Mouse (Mus musculus): Measurements from ENCODE around the gene Tbx19. TPM values are rescaled to one million over a fixed set of nuclear protein-coding genes. Genes with fewer than 3 reads are reported as not detected.
A peak's percentile ranks its signal among the peaks of the same experiment; 100 is the strongest.

Gene Tbx19
- polyA plus RNA-seq, 2 experiments: 0.04 to 0.13 TPM

DNA sequence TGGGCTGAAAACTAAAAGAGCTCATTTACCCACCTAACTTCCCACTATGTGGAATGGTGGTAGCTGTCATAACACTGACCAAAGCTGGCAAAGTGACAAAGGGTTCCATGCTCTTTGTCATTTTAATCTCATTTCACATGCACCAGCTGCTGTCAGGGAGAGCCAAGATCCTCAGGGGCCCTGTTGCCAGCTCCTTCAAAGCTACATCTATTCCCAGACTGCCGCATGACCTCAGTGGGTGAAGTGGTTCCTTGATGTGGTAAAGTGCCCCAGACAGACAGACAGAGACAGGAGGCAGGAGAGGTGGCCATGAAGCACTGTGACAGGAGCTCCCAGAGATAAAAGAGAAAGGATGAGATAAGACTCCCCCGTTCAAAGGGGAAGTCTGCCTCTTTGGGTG, 49.9 kb downstream of the Tbx19 start:
- Histone ChIP-seq H3K4me3 (ENCODE audit: insufficient read depth in 1 of 2, low read depth in 2 of 2, low read length in 2 of 2) (no peak overlapping the region), H3K9ac (replicated peaks) (no peak overlapping the region), H3K4me2 (ENCODE audit: low read depth) (no peak overlapping the region), H3K4me1 (replicated peaks; ENCODE audit: control insufficient read depth in 2 of 2, insufficient read depth in 2 of 2, low read length in 1 of 2) (peaks cover 37 to 43% of the 10 kb centered on the region in 2 experiments), H3K36me3 (replicated peaks; ENCODE audit: control insufficient read depth, insufficient read depth, low read depth) (no peaks in the 10 kb centered on the region), H3K27ac (no peak overlapping the region), H3K27me3 (ENCODE audit: control insufficient read depth, insufficient read depth, low read length) (no peaks in the 10 kb centered on the region), H3K9me3 (ENCODE audit: control insufficient read depth, low read length) (no peaks in the 10 kb centered on the region)
- no peak for TF ChIP-seq CTCF (IDR thresholded peaks at IDR 0.05; ENCODE audit: low read depth)
- no peak for TF ChIP-seq EP300 (IDR thresholded peaks at IDR 0.05; ENCODE audit: low read depth)
- no peak for DNase-seq (ENCODE audit: low read depth in 3 of 3, low spot score in 3 of 3)
- ATAC-seq (ENCODE audit: insufficient read depth): no peak
- WGBS (ENCODE audit: insufficient replicate concordance): 6% methylated on average over 2 of the region's 2 CpGs

DNA sequence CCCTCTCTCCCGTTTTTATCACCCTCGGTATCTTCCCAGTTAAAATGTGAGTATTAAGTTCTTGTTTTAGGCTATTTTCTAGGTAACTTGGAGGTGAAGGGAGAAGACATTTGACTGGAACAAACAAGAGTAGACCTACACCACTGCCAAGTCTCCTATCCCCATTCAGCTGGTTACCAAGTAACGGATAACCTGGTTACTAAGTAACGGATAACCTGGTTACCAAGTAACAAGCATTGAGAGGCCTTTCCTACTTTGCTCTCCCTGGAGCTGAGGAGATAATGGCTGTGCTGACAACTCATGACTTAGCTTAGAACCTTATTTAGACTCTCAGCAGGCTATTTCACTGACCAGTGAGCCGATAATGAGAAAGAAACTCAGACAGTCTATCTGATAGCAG, 51.4 kb downstream of the Tbx19 start:
- no peaks in the 10 kb centered on the region for H3K9me3 ChIP-seq (ENCODE audit: control insufficient read depth, low read length)
- H3K9ac ChIP-seq (replicated peaks): no peak overlapping the region
- no peaks in the 10 kb centered on the region for H3K36me3 ChIP-seq (replicated peaks; ENCODE audit: control insufficient read depth, insufficient read depth, low read depth)
- no peak overlapping the region for H3K4me2 ChIP-seq (ENCODE audit: low read depth)
- no peaks in the 10 kb centered on the region for H3K27me3 ChIP-seq (ENCODE audit: control insufficient read depth, insufficient read depth, low read length)
- peaks cover 38 to 46% of the 10 kb centered on the region in 2 experiments for H3K4me1 ChIP-seq (replicated peaks; ENCODE audit: control insufficient read depth in 2 of 2, insufficient read depth in 2 of 2, low read length in 1 of 2)
- H3K27ac ChIP-seq: no peak overlapping the region
- no peak overlapping the region for H3K4me3 ChIP-seq (ENCODE audit: insufficient read depth in 1 of 2, low read depth in 2 of 2, low read length in 2 of 2)
- DNase-seq (ENCODE audit: low read depth in 3 of 3, low spot score in 3 of 3) (no peak), ATAC-seq (ENCODE audit: insufficient read depth) (no peak)
- TF ChIP-seq CTCF (IDR thresholded peaks at IDR 0.05; ENCODE audit: low read depth) (no peak), EP300 (IDR thresholded peaks at IDR 0.05; ENCODE audit: low read depth) (no peak)
- 69% methylated on average over 5 of the region's 5 CpGs for WGBS (ENCODE audit: insufficient replicate concordance)

DNA sequence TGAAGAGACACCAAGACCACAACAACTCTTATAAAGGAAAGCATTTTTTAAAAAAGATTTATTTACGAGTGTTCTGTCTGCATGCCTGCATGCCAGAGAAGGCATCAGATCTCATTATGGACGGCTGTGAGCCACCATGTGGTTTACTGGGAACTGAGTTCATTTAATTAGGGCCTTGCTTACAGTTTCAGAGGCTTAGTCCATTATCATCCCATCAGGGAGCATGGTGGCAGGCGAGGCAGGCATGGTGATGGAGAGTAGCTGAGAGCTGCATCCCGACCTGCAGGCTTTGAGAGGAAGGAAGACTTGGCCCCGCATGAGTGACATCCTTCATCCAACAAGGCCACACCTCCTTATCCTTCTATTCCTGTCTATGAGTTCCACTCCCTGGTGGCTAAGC, 52.1 kb downstream of the Tbx19 start:
- H3K4me1 ChIP-seq (replicated peaks; ENCODE audit: control insufficient read depth in 2 of 2, insufficient read depth in 2 of 2, low read length in 1 of 2): peaks cover 39 to 50% of the 10 kb centered on the region in 2 experiments
- H3K4me3 ChIP-seq (ENCODE audit: insufficient read depth in 1 of 2, low read depth in 2 of 2, low read length in 2 of 2): no peak overlapping the region
- H3K36me3 ChIP-seq (replicated peaks; ENCODE audit: control insufficient read depth, insufficient read depth, low read depth): no peaks in the 10 kb centered on the region
- TF ChIP-seq CTCF (IDR thresholded peaks at IDR 0.05; ENCODE audit: low read depth) (no peak), EP300 (IDR thresholded peaks at IDR 0.05; ENCODE audit: low read depth) (no peak)
- H3K27me3 ChIP-seq (ENCODE audit: control insufficient read depth, insufficient read depth, low read length): no peaks in the 10 kb centered on the region
- 51% methylated on average over 5 of the region's 5 CpGs for whole genome bisulfite sequencing (ENCODE audit: insufficient replicate concordance)
- ATAC-seq (ENCODE audit: insufficient read depth): no peak
- no peak overlapping the region for H3K27ac ChIP-seq
- no peak overlapping the region for H3K4me2 ChIP-seq (ENCODE audit: low read depth)
- DNase-seq (ENCODE audit: low read depth in 3 of 3, low spot score in 3 of 3): no peak
- H3K9me3 ChIP-seq (ENCODE audit: control insufficient read depth, low read length): no peaks in the 10 kb centered on the region
- no peak overlapping the region for H3K9ac ChIP-seq (replicated peaks)

DNA sequence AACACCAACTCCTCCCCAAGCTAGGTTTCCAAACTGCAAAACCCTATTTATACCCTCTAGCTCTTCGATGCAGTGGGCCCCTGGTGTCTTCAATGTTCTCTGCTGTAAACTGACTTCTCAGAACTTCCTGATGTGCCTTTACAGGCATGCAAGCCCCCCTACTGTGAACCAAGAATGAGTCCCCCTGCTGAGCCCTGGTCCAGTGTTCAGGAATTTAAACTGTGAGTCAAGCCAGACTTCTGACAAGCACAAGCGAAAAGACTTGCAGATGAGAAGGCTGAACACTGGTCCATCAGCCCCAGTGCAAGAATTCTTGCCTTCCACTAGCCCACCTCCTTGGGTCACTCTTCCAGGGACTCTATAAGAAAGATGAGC, 54.6 kb downstream of the Tbx19 start:
- no peaks in the 10 kb centered on the region for H3K27me3 ChIP-seq (ENCODE audit: control insufficient read depth, insufficient read depth, low read length)
- H3K9ac ChIP-seq (replicated peaks): peak overlapping the region; percentile 54
- DNase-seq (ENCODE audit: low read depth in 3 of 3, low spot score in 3 of 3): no peak
- peaks cover 39 to 50% of the 10 kb centered on the region in 2 experiments for H3K4me1 ChIP-seq (replicated peaks; ENCODE audit: control insufficient read depth in 2 of 2, insufficient read depth in 2 of 2, low read length in 1 of 2)
- no peak for ATAC-seq (ENCODE audit: insufficient read depth)
- H3K4me3 ChIP-seq (ENCODE audit: insufficient read depth in 1 of 2, low read depth in 2 of 2, low read length in 2 of 2): no peak overlapping the region
- WGBS (ENCODE audit: insufficient replicate concordance): 52% methylated on average over 2 of the region's 2 CpGs
- no peaks in the 10 kb centered on the region for H3K9me3 ChIP-seq (ENCODE audit: control insufficient read depth, low read length)
- H3K4me2 ChIP-seq (ENCODE audit: low read depth): peak overlapping the region; percentile 72
- peak overlapping the region; percentile 96 for H3K27ac ChIP-seq
- H3K36me3 ChIP-seq (replicated peaks; ENCODE audit: control insufficient read depth, insufficient read depth, low read depth): no peaks in the 10 kb centered on the region
- TF ChIP-seq CTCF (IDR thresholded peaks at IDR 0.05; ENCODE audit: low read depth) (no peak), EP300 (IDR thresholded peaks at IDR 0.05; ENCODE audit: low read depth) (no peak)

DNA sequence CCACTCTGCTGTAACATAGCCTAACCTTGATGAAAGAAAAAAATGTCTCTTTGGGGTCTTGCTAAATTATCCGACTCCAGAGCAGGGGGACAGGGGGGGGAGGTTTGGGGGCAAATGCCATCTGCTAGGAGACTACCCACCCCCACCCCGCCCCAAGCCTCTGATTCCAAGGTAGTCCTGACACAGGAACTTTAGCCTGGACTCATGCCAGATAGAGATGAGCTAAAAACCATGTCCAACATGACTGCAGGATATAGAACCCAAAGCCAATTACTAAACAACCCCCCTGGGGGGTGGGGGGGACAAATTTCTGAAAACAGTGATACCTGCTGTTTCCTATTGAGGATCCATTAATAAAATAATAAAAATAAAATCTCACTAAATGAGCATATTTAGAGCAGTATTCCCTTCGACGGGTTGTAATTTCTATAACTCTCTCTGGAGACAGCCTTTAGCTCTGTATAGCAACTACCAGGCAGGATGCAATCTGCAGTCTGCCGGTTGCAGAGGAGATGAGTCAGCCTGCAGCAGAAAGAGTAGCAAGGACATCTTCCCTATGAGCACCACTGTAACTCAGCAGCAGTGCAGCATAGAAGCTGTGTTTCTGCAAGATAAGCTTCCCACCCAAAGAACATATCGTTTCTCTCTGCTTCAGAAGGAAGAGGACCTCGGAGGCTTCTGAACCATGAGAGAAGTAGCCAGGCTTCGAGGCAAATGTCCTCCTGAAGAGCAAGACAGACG, 55.1 kb downstream of the Tbx19 start:
- peak overlapping the region; percentile 54 for H3K9ac ChIP-seq (replicated peaks)
- peak overlapping the region; percentile 96 for H3K27ac ChIP-seq
- H3K4me1 ChIP-seq (replicated peaks; ENCODE audit: control insufficient read depth in 2 of 2, insufficient read depth in 2 of 2, low read length in 1 of 2): peaks cover 35 to 45% of the 10 kb centered on the region in 2 experiments
- peak; percentile 85 for TF ChIP-seq EP300 (IDR thresholded peaks at IDR 0.05; ENCODE audit: low read depth)
- TF ChIP-seq CTCF (IDR thresholded peaks at IDR 0.05; ENCODE audit: low read depth): no peak
- H3K27me3 ChIP-seq (ENCODE audit: control insufficient read depth, insufficient read depth, low read length): no peaks in the 10 kb centered on the region
- no peaks in the 10 kb centered on the region for H3K36me3 ChIP-seq (replicated peaks; ENCODE audit: control insufficient read depth, insufficient read depth, low read depth)
- peak; percentile 86 for ATAC-seq (ENCODE audit: insufficient read depth)
- peak; percentile 74 to 84 (median 78) for DNase-seq (ENCODE audit: low read depth in 3 of 3, low spot score in 3 of 3)
- WGBS (ENCODE audit: insufficient replicate concordance): 20% methylated on average over 9 of the region's 9 CpGs
- no peaks in the 10 kb centered on the region for H3K9me3 ChIP-seq (ENCODE audit: control insufficient read depth, low read length)
- H3K4me2 ChIP-seq (ENCODE audit: low read depth): peak overlapping the region; percentile 72
- peak overlapping the region; percentile 32 to 44 for H3K4me3 ChIP-seq (ENCODE audit: insufficient read depth in 1 of 2, low read depth in 2 of 2, low read length in 2 of 2)

All from liver, embryonic 14.5 days (tissue).